Mouse (Mus musculus) megakaryocyte, adult 5-6 weeks (primary cell): ENCODE data around the gene Gkn3. TPM values are rescaled to one million over a fixed set of nuclear protein-coding genes. Genes with fewer than 3 reads are reported as not detected.

Source experiments
- ATAC-seq: 2 replicates; pipeline ENCODE4 v1.8.0; 2016; ENCODE audit warnings: mild to moderate bottlenecking, inconsistent platforms; ENCODE audit not compliant: poor library complexity, severe bottlenecking
- total RNA-seq, 2 experiments: library from RNA; stranded (forward) in 1 of 2; stranded (reverse) in 1 of 2; fragments of 153-499, 151-499 nt in 1 of 2; fragments of 221-1000, 200-1000 nt in 1 of 2; gene quantifications; 2 replicates each; pipeline versions ENCODE4 v1.2.3 to v1.2.4; 2015 to 2017

Gene Gkn3
- not detected in 2 replicates for total RNA-seq (2015)
- total RNA-seq (2017) = not detected in 2 replicates

DNA sequence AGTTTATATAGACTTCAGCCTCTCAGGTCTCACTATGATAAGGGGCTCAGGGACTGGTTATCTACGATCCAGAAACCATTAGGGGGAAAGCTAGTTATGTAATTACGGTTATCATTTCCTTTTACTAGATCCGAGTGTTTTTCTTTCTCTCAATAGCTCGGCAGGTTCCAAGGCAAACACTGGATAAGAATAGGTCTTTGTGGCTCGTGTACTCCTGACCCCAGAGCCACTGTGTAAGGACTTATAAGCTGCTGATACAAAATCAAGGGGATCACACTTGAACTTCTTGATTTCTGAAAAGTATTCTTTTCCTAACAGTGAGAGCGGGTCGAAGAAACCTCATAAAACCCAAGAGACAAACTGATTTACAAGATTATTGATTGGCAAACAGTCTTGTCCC, at the start of gene Gkn3:
TSS of gene Gkn3 (minus strand) at position 59 of the 400 bp plus-strand sequence.
- no peak for ATAC-seq

DNA sequence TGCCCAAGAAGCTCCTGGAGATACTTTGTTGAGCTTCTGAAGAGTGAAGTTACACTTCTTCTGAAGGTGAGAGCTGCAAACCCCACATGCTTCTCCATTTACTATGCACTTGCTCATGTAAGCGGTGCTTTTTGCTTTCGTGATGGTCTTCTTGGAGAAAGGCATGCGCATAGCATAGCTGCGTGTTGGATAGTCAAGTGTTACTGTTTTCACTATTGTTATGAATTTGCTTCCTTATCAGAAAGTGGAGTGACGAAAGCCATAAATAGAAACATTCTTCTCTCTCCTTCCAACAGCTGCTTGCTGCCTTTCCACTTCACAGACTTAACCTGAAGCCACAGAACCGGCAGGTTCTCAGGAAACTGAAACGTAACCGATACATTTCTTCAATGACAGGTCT, 48.0 kb upstream of the Gkn3 start:
- no peak for ATAC-seq

DNA sequence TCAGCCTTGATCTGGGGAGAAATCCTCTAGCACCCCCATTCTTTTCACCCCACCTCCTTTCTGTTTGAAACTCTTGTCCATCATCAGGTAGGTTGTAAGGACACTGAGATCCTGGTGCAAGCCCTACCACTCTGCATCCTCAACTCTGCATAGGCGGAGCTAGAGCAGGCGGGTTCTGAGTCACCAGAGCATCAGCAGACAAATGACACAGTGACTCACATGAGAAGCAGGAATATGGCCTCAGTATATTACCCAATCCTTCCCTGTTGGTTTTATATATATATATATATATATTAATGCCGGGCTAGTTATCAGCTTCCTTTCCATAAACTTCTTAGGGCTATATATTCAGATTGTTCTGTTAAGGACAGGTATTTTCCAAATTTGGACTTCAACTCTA, 47.1 kb upstream of the Gkn3 start:
- ATAC-seq = no peak

DNA sequence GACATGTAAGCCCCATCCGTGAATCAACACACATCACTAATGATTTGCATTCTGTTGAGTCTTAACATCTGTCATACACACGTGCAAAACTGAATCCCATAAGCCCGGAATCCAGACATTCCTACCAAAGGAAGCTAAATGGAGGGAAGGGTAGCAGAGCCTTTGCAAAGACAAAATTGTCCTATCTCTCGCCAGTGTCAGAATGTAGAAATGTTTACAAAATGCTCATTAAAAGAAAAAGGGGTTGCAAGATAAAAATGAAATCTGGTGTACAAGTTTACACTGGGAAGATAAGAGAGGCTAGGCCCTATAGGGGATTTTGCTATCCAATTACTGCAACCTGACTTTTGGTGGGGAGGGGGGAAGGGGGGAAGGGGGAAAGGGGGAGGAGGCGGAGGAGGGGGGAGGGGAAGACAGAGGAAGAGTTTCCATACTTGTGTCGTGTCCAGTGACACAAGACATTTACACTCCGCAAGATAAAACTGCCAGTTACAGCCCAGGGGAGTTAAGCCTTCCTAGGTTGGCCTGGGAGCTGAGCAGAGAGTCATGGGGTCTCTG, 39.8 kb upstream of the Gkn3 start, which contains the start of gene Bmp10:
TSS of gene Bmp10 (plus strand) at position 508 of the 558 bp plus-strand sequence.
- ATAC-seq = no peak

DNA sequence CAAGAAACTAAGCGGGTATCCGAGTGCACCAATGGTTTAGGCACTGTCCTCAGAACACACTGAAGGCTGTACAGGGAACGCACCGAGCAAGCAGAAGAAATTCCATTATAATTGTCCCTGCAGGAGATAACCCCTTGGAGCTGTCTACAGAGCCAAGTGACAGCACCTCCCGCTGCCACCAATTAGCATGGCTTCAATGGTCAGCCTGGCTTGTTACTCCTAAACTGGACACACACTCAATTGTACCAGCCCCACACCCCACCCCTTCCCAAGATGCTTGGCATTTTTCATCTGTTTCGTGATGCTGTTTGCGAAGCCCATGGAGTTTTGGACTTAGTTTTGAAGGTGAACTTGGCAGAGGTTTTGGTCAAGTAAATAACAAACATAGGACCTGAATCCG, 38.9 kb upstream of the Gkn3 start:
- no peak for ATAC-seq

DNA sequence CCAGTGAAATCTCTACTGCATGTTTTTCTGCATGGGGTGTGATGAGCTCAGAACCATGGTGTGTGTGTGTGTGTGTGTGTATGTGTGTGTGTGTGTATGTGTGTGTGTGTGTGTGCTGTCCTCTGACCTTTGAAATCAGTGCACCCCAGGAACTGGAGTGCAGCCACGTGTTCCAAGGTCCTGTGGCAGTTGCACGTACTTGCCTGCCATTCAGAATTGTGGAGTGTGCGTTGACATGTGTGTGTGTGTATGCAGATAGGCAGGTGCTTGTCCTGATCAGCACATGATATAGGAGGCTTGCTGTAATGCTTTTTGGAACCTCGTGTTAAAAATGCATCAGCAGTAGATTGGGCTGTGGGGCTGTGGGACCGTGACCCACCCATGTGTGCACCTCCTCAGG, 38.2 kb upstream of the Gkn3 start:
- ATAC-seq = no peak

DNA sequence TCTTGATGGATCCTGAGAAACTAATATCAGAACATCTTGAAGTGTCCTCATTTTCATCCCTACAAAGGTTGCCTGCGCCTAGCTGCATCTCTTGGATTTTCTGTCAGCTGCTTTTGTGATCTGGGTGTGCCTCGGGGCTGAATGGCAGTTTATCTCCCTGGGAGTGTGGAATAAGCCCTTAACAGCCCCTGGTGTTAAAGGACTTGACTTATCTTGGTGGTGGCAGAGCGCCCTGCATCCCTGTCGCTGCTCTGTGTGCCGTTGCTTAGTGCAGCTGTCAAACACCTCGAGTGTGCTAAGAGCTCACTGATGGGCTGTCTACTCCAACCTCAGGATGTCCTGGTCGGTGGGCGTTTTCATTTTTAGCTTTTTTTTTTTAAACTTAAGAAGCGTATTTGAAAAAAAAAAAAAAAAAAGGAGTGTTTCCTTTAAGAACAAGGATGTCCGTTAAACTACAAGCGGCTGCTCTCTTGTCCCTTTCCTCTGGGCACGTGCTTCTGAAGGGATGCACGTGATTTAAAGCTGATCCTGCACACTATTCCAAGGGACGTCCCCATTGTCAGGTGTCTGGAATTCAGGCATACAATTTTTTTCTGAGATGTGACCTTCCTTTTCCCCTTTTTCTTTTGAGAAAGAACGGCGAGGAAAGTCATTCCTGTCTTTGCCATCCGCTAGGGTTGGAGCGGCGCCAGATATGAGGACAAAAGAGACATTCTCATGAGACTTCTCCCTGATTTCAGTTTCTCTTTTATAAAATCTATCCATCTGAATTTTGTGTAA, 35.5 kb upstream of the Gkn3 start:
- ATAC-seq = no peak

DNA sequence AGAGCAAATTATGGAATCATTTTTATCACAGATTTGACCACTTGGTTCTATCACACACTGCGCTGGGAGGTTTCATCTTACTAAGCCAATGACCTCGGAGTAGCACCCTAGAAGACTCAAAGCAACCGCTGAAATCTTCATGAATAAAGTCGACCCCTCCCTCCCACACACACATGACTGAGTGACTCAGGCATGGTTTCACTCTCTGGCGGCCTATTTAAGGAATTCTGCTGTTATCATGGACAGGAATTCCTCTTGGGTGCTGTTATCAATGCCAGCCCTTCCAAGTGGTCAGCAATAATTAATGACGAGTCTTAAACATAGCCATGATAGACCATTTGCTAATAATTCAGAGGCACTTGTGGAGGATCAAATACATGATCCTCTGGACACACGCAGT, 33.6 kb upstream of the Gkn3 start:
- no peak for ATAC-seq

DNA sequence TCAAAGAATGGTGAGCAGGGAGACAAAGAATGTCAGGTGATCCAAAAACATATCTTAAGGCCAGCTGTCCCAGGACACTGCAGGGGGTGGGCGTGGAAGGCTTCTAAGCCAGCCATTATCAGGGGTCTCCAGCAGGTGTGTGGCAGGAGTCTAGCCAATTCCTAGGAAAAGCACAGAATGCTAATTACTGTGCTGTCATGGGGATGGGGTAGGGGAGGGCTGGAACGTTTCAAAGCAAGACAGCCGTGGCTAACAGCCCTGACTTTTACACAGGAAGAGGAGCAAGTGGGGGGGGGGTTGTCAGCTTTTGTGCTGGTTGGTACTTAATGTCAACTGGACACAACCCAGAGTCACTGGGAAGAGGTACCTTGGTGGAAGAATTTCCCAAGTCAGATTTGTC, 23.3 kb upstream of the Gkn3 start:
- ATAC-seq = no peak

DNA sequence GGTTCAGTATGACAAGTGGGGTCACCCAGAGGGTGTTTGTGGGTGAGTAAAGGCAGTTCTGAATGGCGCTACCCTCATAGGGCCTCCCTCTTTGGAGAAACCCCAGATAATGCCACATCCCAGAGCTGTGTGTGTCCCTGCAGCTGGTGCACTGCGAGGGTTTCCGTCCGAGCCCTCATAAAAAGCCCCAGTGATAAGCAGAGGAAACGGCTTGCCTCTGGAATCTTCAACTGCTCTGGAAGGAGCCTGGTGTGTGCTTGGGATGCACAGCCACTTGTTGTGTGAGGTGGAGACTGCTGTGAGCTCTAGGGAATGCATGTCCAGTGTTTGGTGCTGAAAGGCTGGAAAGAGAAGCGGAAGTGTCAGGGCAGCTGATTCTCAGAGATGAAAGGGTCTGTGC, 12.7 kb upstream of the Gkn3 start:
- ATAC-seq = no peak

DNA sequence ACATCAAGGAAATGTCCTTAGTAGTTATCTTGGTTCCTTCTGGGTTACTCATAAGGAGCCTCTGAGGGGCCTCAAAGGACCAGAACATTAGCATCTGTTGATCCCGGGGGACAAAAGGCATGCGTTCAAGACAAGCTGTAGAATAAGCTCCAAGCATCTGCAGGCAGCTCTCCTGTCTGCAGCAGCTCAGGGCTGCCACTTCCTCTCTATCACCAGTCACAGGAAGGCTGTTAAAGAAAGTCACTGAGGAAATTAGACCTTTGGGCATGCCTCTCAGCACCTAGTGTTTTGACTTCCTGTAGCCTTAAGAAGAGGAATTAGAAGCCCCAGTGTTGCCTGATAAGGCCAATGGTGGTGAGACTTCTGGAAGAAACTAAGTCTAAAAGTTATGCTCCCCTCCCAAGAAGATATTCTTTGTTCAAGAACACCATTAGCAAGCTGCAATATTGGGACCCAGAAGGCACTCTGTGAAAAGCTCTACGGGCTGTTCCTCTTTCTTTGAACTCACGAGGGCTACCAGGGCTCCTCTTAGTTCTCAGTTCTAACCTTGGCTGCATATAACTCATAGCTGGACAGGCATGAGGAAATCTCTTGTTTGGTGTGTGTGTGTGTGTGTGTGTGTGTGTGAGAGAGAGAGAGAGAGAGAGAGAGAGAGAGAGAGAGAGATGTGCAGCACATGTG, 11.3 kb upstream of the Gkn3 start:
- peak; percentile 91 for ATAC-seq

DNA sequence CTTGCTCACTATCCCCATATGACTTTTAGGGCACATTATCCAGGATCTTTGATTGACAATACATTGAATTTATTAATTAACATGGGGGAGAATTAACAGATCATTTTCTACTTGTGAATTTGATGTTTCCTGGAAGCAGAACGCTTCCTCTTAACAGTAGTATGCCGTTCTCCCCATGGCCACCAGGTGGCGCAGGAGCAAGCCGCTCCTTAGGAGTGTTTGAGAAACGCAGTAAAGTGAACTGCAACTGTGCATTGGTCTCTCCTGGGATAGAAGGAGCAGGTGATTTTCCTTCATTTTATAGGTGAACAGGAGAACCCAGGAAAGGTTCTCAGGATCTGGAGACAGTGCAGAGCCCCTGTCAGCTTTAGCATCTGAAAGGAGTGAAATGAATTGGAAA, 10.4 kb upstream of the Gkn3 start:
- ATAC-seq = peak; percentile 93

DNA sequence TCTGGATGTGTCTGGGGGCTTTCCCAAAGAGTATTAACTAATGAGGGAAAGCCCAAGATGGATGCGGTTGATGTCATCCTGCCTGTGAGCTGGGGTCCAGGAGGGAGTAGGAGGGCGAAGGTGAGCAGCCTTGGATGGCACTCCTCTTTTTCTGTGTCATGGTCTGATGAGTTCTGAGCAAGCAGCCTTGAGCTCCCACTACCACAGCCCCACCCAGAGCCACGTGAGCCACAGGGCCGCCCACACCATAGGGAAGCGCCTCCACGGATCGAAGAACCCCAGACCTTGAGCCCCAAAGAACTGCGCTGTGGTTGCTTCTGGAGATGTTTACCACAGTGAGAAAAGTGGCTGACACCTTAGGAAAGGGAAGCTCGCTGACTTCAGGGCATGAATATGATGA, 6.0 kb upstream of the Gkn3 start:
- no peak for ATAC-seq

DNA sequence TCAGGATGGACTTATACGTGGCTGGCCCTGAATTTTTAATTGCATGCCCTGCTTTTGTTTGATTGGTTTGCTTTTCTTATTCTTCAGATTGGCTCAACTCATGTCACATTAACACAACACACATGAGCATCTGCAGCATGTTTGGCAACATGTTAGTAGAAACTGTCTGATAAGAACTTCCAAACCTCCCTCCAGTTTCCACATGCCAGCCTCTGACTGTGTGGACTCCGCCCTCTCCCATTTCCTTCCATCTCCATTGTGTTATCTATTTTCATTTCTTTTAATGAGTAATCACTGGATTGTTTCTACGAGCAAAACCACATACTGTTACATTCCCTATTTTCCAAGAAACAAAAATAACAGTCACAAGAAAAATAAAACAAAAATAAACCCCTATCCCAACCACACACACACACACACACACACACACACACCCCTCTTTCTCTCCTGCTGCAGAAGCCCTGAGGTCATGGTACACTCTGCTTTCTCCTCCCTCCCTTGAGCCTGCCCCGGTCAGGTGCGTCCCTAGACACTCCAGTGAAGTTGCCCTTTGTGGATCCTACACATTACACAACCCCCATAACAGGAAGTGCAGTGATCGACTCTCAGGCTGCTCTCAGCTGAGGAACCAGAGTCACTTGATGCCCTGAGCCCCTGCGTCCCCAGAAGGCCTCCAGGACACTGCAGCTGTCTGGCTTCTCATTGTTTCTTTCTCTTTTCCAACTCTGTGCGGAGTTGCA, 4.9 kb upstream of the Gkn3 start:
- ATAC-seq = peak; percentile 52

DNA sequence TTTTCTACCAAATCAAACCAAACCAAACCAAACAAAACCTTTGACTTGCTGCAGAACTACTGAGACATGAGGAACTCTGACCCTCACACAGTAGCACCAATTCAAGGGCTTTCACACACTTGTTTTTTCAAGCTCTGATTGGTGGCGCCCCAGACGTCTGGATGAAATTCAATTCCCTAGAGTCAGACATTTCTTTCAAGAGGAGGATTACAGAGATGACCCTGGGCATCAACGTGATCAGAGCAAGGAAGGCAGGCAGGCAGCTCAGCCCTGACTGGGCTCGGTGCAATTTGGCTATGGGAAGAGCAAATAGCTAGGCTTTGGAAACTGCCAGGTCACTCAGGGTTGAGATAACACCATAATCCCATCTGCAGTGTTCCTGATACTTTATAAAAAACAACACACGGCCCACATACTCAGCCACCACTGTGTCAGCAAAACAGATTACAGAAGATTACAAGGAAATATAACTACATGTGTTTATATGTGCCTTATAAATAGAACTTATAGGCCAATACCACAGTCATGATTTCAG, 787 bp upstream of the Gkn3 start:
- ATAC-seq = no peak

DNA sequence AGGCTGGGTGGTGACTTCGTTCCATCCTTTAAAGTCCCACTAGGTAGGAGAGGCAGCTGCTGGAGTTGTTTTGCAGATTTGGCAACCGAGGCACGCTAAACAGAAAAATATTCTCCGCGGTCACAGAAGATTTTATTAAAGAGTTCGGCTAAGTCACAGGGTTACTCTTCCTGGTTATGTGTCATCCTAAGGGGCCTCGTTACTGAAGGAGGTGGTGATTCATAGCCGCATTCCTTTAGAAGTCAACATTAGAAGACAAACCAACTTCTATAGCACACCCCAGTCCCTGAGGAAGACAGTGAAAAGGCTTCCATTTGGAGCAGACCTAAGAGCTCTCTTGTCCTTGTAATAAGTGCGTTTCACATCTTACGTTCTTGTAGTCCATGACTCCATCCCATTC, 2.1 kb downstream of the Gkn3 start:
- no peak for ATAC-seq

DNA sequence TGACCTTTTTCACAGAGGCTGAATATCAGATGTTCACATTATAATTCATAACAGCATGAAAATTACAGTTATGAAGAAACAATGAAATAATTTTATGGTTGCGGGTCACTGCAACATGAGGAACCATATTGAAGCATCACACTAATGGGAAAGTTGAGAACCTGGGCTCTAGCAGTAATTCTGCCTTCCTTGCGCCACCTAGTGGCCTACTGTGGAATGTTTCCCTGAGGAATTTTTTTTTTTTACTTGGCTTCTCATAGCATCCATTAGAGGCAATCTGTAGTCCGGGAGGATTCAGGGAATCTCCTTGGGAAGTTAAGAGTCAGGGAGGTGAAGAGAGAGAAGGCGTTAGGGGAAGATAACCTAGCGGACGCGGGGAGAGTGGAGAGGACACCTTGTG, 2.5 kb downstream of the Gkn3 start:
- ATAC-seq = no peak

DNA sequence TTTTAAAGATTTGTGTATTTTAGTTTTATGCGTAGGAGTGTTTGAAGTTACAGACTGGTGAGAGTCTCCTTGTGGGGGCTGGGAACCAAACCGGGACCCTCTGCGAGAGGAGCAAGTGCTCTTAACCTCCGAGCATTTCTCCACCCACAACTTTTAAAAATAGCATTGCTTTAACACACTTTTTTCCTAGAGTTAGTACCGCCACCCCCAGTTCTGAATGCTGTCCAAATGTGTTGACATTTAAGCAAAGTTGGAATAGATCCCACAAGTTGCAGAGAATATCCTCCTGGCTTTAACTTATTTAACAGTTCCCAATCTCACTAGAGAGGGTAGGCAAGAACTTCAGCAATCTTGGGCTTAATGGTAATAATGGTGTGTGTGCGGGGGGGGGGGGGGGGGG, 4.0 kb downstream of the Gkn3 start:
- ATAC-seq = no peak

DNA sequence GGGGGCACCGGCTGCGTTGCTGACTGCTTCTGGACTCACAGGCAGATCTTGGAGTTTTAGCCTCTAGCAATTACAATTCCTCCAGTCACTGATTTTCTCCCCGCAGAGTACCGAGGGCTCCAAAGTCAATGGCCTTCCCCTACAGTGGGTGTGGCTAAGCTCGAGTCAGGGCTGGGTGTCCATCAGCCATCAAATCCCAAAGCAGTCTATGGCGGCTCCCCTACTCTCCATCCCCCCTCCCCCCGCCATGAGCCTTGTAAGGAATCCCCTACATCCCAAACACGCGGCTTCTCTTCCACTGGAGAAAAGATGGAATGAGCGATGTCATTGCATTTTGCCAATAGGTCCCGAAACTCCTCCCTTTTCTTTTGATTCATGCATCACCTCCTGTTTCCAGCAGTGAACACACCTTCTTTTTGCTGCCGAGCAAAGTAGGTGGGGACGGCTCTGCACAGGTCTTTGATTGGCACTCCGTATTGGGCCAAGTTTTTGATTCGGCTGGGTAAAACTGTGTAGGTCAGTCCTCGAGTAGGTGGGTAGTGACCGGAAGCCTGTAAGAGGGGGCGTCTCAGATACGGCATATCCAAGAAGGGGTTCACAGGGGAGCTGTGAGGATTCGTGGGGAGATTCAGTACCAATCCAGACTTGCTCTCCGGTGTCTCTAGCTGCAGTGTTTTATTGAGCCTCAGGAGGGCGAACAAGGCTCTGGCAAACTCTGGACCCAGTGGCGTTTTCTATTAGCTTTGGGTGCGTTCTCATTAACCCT, 4.6 kb downstream of the Gkn3 start:
- ATAC-seq = no peak

DNA sequence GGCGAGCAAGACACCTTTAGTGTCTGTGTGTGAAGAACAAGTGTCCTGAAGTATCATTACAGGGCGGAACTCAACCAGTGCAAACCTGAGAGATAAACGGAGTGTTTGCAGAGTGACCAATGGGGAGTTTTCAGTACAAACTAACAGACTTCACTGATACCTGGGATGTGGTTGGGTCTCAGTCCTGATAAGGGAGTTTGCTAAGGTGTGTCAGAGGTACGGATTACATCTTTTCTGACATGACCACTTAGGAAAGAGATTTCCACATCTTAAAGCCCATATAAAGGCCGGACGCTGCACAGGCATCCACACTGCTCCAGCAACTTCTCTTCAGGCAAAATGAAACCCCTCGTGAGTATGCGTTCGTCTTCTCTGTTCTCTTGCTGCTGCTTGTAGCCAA, 15.7 kb downstream of the Gkn3 start, which contains the start of gene Gkn2:
TSS of gene Gkn2 (plus strand) at position 301 of the 400 bp plus-strand sequence.
- no peak for ATAC-seq
